Mouse (Mus musculus) left cerebral cortex, adult 18-20 months (tissue): ENCODE measurements around the gene Akt3. TPM values are rescaled to one million over a fixed set of nuclear protein-coding genes. Genes with fewer than 3 reads are reported as not detected.

Experiments used
- DNase-seq, 2 experiments: peaks; one replicate each; pipeline ENCODE4 v3.0.0; 2021 to 2022; ENCODE audit warnings: low spot score in 2 of 2, mixed read lengths in 1 of 2
- long read RNA-seq, 2 experiments: library from polyadenylated mRNA; stranded (forward); transcript quantifications; one replicate each; pipeline ENCODE4 v2.0.0; 2021
- total RNA-seq, 2 experiments: library from RNA; stranded (reverse); gene quantifications; 2 replicates each; pipeline ENCODE4 v1.2.3; 2021

Gene Akt3
- total RNA-seq = 100 to 1,000 TPM; 258 to 260 TPM
- long read RNA-seq, experiment 1, full-length matches to known transcripts = 2 of 15 reads
- long read RNA-seq, experiment 1, partial matches to known transcripts = 0 of 15 reads
- long read RNA-seq, experiment 1, other reads (novel, unspliced or antisense) = 13 of 15 reads
- long read RNA-seq, experiment 2, full-length matches to known transcripts = 3 of 17 reads
- long read RNA-seq, experiment 2, partial matches to known transcripts = 1 of 17 reads
- long read RNA-seq, experiment 2, other reads (novel, unspliced or antisense) = 13 of 17 reads

GRCm38 (mm10) chr1:177258034-177258342 is at the start of gene Akt3:
TSS of gene Akt3 (minus strand) at chr1:177258203.
- DNase-seq = no peak

GRCm38 (mm10) chr1:177307549-177307948 is 49.5 kb upstream of the Akt3 start:
- peak; percentile 20 to 43 for DNase-seq

GRCm38 (mm10) chr1:177298231-177298630 is 40.2 kb upstream of the Akt3 start:
- no peak for DNase-seq

GRCm38 (mm10) chr1:177286764-177287163 is 28.8 kb upstream of the Akt3 start:
- DNase-seq = no peak

- no peak for DNase-seq
Measured at GRCm38 (mm10) chr1:177281925-177282324, 23.9 kb upstream of the Akt3 start.

GRCm38 (mm10) chr1:177277361-177277760 is 19.4 kb upstream of the Akt3 start:
- DNase-seq = no peak

DNA sequence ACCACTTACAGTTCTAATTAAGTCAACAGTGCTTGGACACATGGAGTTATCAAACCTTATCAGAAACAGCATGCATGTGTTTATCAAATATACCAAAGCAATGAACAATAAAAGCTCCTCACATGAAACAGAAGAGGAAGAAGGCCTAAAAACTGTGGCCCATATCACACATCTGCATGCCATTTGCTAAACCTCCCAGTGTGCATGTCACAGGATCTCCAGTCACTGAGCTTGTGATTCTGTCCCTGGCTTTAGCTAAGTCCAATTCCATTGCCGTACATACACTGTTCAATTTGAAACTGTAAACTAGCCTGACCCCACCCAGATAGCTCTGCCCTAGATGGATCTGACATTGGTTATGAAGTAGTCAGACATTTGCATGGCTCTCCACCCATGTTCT is 9.6 kb upstream of the Akt3 start:
- no peak for DNase-seq

DNA sequence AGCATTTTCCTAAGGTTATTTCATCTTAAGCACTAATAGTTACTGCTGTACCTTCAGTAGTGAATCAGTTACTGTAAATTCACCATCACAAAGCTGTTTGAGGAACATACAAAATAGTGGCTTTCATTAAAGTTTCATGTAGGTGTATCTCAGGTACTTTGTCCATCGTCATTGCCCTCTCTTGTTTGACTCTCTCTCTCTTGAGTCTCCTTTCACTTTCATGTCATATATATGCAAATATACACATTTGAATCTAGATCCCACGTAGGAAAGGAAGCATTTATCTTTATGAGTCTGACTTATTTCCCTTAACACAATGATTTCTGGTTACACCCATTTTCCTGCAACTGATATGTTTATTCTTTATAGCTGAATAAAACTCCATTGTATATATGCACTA is 4.9 kb upstream of the Akt3 start:
- DNase-seq = no peak

DNA sequence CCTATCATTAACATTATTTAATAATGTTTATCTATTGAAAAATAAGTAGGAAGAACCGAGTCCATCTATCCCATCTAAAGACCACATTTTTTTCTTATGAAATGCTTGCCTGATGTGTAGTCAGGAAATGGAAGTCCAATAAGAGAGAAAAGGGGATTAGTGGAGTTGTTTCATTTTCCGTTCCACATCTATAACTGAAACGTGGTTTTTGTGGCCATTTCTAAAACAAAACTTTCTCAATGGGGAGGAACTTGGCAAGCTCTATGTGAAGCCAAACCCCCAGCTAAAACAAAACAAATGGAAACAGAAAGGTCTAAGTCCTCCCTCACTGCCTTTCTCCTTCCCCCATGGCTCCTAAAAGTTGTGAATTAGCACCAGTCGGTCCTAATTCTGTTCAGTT is 2.8 kb upstream of the Akt3 start:
- DNase-seq = no peak

GRCm38 (mm10) chr1:177259038-177259600 is 1.1 kb upstream of the Akt3 start:
- DNase-seq = no peak

DNA sequence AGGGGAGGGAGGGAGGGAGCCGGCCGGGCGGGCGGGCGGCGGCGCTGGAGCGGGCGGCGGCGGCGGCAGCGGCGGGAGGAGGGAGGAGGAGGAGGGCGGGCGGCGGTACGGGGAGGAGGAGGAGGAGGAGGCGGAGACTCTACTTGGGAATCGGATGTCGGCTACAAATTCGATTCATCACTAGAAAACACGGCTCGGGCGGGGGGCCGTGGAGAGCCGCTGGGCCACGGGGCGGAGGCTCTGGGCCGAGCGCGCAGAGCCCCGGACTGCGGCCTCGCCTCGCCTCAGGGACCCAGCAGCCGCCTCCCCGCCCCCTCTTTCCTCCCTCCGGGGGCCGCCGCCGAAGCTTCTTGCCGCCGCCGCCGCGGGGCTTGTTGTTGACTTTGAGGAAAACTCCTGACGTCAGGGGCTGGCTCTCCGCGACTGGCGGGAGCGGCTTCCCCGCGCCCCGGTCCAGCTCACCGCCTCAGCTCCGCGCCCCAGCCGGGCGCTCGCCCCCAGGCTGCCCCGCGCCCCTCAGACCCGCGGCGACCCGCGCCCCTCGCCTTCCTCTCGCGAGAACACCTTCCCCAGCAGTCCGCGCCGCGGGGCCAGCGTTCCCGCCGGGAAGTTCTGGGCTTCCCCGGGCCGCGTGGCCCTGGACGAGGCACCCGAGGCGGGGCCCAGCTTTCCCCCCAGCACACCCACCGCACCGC is 487 bp upstream of the Akt3 start:
- DNase-seq = peak; percentile 68 to 83

DNA sequence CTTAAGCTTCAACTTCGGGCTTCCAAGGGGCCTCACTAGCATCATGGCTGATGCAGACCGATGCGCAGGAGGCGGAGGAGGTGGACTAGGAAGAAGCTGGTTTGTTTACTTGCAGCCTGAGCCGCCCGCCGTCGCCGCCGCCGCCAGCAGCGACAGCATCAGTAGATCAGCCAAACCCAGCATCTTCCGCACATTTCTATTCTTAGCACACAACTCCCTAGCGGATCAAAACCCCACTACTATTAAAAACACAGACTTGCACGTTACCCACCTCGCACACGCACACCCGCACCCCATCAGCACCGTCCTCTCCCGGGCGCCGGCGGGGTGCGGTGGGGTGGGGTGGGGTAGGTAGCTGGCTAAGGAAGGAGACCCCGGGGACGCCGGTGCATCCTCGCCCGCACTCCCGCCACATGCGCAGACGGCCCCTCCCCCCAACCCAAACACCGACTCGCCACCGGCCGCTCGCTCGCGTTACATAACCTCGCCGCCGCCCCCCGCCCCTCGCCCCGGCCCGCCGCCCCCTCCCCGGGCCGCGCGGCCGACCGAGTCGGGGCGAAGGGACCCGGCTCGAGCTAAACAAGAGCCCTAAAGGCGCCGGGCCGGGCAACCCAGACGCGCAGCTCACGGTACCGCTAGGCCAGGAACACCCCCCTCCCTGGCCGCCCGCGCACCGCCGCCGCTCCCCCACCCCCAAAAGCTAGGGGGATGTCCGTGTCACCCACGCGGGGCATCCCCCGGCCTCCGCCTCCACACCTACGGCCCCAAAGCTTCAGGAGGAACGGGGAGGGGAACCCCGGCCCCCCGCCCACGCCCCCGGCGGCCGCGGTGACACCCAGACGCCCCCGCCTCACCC is 597 bp downstream of the Akt3 start:
- peak; percentile 67 to 77 for DNase-seq

GRCm38 (mm10) chr1:177248638-177249037 is 9.4 kb downstream of the Akt3 start:
- peak in 1 of 2 experiments; percentile 16 for DNase-seq

GRCm38 (mm10) chr1:177238368-177238767 is 19.6 kb downstream of the Akt3 start:
- DNase-seq = no peak

- DNase-seq = no peak
Measured at GRCm38 (mm10) chr1:177236695-177237094, 21.3 kb downstream of the Akt3 start.

DNA sequence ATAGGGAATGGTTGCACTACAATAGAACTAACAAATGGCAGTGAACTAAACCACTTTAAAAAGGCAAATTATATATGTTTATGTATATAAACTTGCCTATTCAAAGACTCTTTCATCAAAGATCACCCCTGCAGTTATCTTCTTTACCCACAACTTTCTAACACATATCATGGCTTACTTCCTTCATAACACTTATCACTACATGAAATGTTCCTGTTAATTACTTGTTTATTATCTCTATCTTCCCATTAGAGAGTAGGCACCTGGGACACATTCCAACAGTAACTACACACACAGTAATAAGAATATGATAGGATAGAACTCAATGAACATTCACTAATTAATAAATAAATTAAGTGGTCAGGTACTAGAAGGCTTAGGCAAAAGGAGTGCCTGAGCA is 21.8 kb downstream of the Akt3 start:
- DNase-seq = no peak

DNA sequence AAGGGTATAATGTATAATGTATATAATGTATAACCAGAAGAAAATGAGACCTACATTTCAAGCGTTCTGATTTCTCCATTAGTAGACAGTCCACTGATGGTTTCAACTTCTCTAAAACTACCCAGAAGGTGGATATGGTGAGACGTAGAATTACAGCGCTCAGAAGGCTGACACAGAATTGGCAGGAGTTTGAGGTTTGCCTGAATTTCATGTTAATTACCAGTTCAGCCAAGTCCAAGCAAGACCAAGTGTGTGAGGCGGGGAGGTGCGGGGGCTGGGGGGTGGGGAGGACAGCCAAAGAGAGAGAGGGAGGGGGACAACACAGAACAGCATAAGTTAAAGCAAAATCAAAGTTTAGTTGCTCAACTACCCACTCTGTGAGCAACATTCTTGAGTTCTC is 23.5 kb downstream of the Akt3 start:
- DNase-seq = no peak

- DNase-seq = no peak
Measured at GRCm38 (mm10) chr1:177231122-177231521, 26.9 kb downstream of the Akt3 start.

DNA sequence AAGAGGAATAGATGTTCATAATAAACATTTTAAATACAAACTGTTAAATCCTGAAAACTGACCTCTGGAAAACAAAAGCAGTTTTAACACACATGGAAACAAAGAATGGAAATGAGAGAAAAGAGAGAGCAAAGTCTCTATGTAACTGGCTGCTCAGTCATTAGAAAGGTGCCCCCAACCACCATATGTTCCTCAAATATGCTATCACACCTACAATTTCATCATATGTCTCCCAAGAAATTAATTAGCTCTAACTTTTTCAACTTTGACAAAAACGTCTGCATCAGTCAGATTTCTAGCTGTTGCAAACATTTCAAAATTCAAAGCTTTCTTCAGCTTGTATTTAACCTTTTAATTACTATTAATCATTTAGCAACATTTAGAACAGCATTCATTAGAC is 59.0 kb downstream of the Akt3 start:
- no peak for DNase-seq

GRCm38 (mm10) chr1:177195224-177195623 is 62.8 kb downstream of the Akt3 start:
- no peak for DNase-seq

DNA sequence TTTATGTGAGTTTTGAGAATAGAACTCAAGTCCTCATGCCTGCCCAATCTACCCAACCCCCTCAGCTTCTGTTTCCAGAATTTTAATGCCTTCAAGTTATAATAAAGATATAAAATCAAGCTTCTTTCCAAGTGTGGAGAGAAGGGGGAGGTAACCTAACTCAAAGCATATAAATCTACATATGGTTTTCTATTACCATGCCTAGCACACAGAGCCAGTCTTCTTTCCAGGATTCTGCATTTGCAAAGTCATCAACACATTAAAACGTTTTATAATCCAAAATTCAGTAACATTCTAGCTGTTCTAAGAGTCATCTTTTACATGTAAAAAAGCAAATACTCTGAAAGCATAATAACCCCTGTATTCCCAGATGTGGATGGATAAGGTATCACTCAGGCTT is 63.7 kb downstream of the Akt3 start:
- no peak for DNase-seq

DNA sequence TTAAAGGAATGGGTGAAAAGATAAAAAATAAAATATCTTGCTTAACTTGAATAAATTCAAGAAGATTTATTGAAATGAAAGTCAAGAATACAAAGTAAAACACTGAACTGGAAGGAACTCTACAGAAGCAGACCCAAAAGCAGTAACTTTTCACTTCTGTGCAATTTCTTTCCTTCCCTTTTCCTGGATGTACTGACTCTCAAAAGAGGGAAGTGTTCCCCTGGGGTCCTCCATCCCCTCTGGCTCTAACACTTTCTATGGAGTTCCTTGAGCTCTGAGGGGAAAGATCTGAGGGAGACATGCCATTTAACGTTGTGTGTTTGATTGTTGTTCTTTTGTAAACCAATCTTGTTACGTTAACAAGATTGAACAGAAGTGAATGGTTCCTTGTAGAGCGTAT is 66.4 kb downstream of the Akt3 start:
- DNase-seq = no peak
